Mouse (Mus musculus): Measurements from ENCODE around the gene Cenpm.

DNA sequence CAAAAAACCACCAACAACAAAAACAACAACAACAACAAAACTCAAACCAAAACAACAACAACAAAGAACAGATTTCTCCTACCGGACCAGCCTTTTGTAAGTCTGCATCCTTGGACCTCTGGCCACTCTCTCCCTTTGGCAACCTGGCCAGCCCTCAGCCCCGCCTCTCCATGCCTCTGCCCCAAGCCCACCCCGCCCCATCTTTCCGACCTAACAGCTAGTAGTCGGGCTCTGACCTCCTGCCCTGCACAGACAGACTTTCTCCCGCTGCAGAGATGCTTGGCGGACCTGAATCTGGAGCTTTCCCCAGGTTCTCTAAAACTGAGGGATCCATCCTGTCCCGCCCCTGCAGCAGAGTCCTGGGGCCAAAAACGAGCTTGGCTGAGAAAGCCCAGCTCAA, 26.6 kb downstream of the Cenpm start:
- TF ChIP-seq GATA1 (IDR thresholded peaks at IDR 0.05; ENCODE audit: borderline replicate concordance, low read length) = no peak
- TF ChIP-seq CTCF (IDR thresholded peaks at IDR 0.05; ENCODE audit: low read depth, low read length) = no peak
- no peak for TF ChIP-seq POLR2AphosphoS5 (IDR thresholded peaks at IDR 0.05; ENCODE audit: insufficient replicate concordance, low read depth, low read length)
- no peak for TF ChIP-seq GATA2 (IDR thresholded peaks at IDR 0.05; ENCODE audit: borderline replicate concordance, low read depth, low read length)
- TF ChIP-seq TAL1 (conservative IDR thresholded peaks at IDR 0.05; ENCODE audit: low read depth, low read length) = no peak

Data from G1E (cell line).